Mouse (Mus musculus): Measurements from ENCODE around the gene Tnfsf15.

Gene Tnfsf15

DNA sequence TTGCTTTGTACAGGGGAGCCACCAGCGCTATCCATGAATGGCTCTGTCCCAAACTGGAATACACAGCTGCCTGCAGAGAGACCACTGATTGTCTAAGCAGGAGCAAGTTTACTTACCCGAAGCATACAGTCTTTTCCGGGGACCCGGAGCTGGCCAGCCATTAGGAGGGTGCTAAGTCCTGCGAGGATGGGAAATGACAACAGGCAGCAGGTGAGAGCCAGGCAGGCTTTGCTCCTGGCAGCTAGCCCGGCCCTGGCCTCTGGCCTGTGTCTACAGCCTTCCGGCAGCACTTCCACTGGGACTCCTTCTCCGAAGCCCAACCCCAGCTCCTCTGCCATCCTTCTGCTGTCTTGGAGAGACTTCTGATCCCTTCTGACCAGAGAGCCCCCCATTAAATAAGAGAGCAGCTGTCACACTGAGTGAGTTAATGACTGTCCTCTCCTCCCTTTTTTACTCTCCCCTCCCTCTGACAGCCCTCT, at the start of gene Tnfsf15:
TSS of gene Tnfsf15 (minus strand) at position 421 of the 479 bp plus-strand sequence.
- DNase-seq (ENCODE audit: low spot score in 2 of 2): no peak

- DNase-seq (ENCODE audit: low spot score in 2 of 2): no peak
Measured at GRCm38 (mm10) chr4:63792328-63792727, 47.4 kb upstream of the Tnfsf15 start.

DNA sequence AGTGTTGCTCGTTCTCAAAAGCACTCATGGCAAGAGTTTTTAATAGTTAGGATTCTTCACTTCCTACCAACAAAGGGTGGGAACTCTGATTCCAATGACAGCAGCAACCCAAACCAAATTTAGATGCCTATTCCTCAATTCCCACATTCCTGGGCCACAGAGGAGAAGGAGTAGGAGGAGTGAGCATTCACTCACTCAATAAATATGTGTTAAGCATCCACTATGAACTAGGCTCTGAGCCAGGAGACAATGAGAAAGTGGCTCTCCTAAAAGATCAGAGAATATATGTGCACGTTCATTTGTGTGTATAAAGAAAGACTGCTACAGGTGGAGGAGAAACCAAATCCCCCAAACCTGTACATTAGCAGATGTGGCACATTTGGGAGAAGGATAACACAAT, 40.6 kb upstream of the Tnfsf15 start:
- DNase-seq (ENCODE audit: low spot score in 2 of 2): no peak

DNA sequence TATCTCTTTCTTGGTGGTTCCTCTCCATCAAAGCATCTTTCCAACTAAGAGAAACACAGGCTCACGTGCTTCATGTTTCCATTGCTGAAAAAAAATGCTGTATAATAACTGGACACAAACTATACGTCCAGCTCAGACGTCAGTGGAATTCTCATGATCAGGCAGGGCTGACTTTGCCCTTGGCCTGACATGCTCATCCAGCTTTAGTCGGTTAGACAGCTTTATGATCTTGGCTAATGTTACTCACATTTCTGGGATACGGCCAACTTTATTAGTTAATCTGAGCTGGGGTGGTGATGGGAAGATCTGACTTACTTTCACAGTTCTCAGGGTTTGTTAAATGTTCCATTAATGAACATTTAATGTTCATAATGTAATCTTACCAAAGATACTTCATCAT, 38.9 kb upstream of the Tnfsf15 start:
- DNase-seq (ENCODE audit: low spot score in 2 of 2): no peak

DNA sequence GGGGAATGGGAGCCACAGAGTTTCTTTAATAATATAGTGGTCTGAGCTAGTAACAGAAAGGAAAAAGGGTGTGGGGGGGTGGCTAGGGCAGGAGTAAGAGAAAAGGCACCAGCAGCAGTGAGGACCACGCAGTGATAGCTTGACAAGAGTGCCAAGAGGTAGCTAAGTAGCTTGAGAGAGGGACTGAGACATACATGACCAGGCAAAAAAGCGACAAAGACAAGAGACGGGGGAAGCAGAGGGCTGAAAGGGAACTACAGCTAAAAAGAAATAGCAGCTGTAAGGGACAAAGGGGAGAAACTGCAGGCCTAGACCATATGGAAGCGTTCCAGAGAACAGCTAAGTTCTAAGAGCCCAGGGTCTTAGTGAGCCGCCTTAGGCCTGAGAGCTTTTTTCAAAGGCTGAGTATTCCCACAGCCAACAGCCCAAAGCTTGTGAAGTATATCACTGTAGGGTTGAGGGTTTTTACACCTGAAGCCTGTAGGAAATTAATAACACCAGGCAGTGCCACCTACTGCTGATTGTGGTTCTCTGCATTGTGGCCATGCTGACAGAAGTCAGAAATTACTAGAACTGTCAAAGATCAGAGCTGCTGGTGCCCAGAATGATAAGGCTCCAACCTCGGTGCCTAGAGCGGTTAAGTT, 38.2 kb upstream of the Tnfsf15 start:
- no peak for DNase-seq (ENCODE audit: low spot score in 2 of 2)

- DNase-seq (ENCODE audit: low spot score in 2 of 2): no peak
Measured at GRCm38 (mm10) chr4:63777223-63777622, 32.3 kb upstream of the Tnfsf15 start.

DNA sequence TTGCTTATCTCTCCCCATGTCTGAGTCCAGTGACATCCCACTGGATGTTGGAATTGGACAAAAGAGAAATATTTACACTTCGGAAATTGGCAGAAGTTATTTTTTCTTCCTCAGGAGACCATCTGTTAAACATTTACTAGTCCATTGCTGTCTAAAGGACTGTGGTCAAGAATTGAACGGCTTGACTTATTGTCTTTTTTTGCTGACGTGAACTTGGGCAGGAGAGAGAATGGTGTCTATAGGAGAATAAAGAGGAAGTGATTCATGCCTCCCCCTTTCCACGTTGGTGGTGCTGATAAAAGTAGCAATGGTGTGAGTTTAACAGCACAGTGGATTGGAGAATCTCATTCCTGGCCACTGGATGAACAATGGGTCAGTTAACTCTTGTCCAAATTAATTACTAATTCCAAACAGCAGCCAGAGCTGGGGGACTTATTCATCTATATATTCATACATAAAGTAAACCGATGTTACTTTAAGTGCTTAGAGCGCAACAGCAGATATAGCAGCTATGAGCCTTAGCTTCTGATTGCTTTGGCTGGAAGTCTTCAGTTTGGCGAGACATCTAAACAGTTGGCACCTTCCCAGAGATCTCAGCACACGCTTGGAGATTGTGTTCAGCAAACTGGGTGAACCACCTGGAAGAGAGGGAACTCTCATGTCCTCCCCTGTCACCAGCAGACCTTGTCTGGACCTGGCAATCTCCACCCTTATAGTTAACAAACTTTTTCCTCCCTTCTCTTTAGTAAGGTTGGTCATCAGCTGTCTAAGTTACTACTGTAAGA, 28.6 kb upstream of the Tnfsf15 start:
- no peak for DNase-seq (ENCODE audit: low spot score in 2 of 2)

GRCm38 (mm10) chr4:63772514-63772913, 27.6 kb upstream of the Tnfsf15 start:
- no peak for DNase-seq (ENCODE audit: low spot score in 2 of 2)

DNA sequence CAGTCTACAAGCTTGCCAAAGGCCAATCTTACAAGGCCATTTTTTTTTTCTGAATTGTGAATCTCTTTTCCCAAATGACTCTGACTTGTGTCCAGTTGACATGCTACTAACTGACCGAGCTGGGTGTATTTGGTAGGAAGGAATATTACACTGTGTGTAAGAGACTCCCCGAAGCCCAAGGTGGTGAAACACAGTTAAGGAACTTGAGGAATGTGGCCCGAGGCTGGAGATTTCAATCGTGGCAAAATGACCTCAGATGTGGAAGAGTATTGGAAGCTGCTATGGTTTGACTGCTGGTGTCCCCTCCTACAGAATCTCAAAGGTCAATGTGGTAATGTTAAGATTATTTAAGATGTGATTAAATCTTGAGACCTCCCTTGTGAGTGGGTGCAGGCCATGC, 26.4 kb upstream of the Tnfsf15 start:
- DNase-seq (ENCODE audit: low spot score in 2 of 2): no peak

DNA sequence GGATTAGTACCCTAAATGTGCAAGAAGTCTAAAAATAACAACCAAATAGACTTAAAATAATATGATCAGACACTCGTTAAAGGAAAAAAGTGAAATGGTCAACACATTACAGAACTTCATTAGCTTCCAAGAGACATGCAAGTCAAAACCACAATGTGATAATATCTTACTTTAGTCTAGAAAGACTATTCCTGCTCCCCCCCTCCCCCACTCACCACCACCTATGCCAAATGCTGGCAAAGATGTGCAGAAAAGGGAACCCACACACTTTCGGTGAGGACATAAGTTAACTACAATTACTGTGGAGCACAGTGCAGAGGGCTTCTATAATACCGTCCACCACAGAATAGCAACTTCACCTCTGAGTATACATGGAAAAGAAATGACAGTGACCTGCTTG, 24.2 kb upstream of the Tnfsf15 start:
- no peak for DNase-seq (ENCODE audit: low spot score in 2 of 2)

GRCm38 (mm10) chr4:63765050-63765449, 20.1 kb upstream of the Tnfsf15 start:
- DNase-seq (ENCODE audit: low spot score in 2 of 2): no peak

DNA sequence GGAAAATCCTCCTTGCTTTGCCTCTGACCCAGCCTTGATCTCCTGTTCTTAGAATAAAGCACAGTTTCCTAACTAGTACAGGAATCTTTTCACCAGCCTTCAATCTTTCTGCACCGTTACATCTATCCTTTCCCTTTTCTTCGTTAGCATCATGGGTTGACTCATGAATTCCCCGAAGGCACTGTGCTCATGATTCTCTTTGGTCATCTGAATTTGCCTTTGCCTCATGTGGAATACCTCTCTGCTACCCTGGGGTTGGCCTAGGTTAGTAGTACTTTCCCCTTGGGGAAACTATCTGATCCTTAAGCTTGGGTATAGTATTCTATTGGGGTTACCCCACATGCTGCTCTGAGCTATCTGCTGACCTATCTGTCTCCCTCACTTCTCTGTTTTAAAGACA, 15.0 kb upstream of the Tnfsf15 start:
- DNase-seq (ENCODE audit: low spot score in 2 of 2): no peak

GRCm38 (mm10) chr4:63757527-63758154, 12.7 kb upstream of the Tnfsf15 start:
- no peak for DNase-seq (ENCODE audit: low spot score in 2 of 2)

DNA sequence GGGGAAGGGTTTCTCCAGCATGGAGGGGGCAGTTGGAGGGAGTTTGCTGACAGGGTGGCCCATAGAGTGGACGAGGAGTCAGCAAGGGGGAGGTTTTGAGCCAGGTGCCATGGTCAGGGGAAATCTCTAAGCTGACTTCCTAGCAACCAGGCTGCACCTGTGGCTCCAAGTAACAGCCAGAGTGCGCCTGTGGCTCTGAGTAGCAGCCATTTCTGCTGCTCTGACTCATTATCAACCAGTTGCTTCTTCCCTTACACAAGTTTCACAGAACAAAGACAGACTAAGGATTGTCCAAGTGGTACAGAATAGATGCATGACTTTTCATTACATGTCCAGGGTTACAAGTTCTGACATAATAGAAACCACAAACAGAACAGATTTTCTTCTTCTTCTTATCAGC, 11.2 kb upstream of the Tnfsf15 start:
- DNase-seq (ENCODE audit: low spot score in 2 of 2): no peak

DNA sequence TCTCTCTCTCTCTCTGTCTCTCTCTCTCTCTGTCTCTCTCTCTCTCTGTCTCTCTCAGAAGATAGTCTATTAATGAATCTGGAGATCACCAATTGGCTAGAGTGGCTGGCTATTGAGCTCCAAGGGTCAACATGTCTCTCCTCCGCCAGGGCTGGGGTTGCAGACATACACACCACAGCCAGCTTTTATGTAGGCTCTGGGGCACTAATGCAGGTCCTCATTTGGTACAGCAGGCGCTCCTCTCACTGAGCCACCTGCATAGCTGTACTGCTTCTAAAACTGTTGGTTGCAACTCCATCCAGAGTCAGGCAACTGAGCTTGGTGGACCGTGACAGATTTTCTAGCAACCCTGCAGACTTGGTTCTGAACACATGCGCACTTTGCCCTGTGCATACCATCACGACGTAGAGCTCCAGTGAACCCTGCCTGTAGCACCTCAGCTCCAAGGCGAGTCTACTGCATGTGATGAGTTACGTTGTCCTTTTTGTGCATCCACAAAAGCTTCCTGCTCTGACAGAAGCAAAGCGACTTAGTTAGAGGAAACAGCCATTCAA, 9.6 kb upstream of the Tnfsf15 start:
- DNase-seq (ENCODE audit: low spot score in 2 of 2): no peak

GRCm38 (mm10) chr4:63753855-63754254, 8.9 kb upstream of the Tnfsf15 start:
- DNase-seq (ENCODE audit: low spot score in 2 of 2): no peak

- DNase-seq (ENCODE audit: low spot score in 2 of 2): no peak
Measured at GRCm38 (mm10) chr4:63752687-63753523, 8.0 kb upstream of the Tnfsf15 start.

GRCm38 (mm10) chr4:63748061-63748730, 3.3 kb upstream of the Tnfsf15 start:
- no peak for DNase-seq (ENCODE audit: low spot score in 2 of 2)

GRCm38 (mm10) chr4:63745271-63745670, 358 bp upstream of the Tnfsf15 start:
- no peak for DNase-seq (ENCODE audit: low spot score in 2 of 2)

- no peak for DNase-seq (ENCODE audit: low spot score in 2 of 2)
Measured at GRCm38 (mm10) chr4:63743660-63744059, 1.3 kb downstream of the Tnfsf15 start.

- DNase-seq (ENCODE audit: low spot score in 2 of 2): no peak
Measured at GRCm38 (mm10) chr4:63742763-63743371, 2.0 kb downstream of the Tnfsf15 start.
